In the genomic region with DNA sequence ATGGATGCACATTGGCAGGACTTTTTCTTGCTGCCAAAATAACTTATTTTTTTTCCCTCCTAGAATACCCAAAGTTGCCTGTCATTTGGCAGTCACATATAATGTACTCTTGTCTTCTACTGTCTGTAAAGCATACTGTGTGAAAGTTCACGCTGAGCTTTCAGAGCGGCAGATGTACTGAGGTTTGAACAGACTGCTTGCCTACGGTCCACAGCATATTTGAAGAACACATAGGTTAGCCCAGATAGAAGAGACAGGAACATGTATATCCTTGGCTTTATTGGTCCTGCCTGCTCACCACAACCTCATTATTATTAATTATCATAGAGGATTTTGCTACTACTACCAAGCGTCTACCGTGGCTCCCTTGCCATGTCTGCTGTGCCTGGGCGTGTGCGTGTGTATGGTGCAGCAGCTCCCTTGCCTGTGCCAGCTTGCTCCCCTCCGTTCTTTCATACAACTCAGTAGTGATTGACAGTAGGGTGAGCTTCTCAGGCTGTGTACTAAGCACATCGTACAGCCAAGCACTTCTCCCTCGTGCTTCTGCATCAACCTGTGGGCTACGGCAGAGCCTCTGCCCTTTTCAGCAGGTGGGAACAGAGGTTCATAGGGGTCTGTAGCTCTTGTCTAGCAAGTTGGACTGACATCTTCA, we compare ENCODE assay signal across 17 mouse cellular contexts.
DNase-seq lines count a peak whose midpoint lies in the region; ATAC-seq and TF ChIP-seq lines count a peak whose summit lies in the region.
"Had no signal": no experiment of that assay in that cellular context is flagged by ENCODE, and none has a peak within 500 bp of the region (broad histone marks: within the 10 kb centered on the region; RNA-seq: fewer than 3 reads in every experiment).

No protein-coding gene starts in this region.

- TF ChIP-seq CTCF in midbrain, postnatal 0 days (IDR thresholded peaks at IDR 0.05): no peak

- 78% methylated on average over 11 of the region's 11 CpGs for WGBS in forebrain, embryonic 10.5 days
- 49% methylated on average over 11 of the region's 11 CpGs for WGBS in forebrain, embryonic 12.5 days
- WGBS in midbrain, embryonic 11.5 days: 87% methylated on average over 11 of the region's 11 CpGs
- 61% methylated on average over 11 of the region's 11 CpGs for WGBS in midbrain, postnatal 0 days
- WGBS in midbrain, embryonic 12.5 days: 76% methylated on average over 11 of the region's 11 CpGs

- peaks cover 53% of the 10 kb centered on the region for H3K4me1 ChIP-seq in forebrain, embryonic 10.5 days
- H3K4me1 ChIP-seq in forebrain, embryonic 12.5 days: peaks cover 31% of the 10 kb centered on the region
- H3K4me1 ChIP-seq in midbrain, embryonic 11.5 days (ENCODE audit: control insufficient read depth, insufficient read depth, low read length): peaks cover 19% of the 10 kb centered on the region
- H3K4me1 ChIP-seq in midbrain, postnatal 0 days (ENCODE audit: insufficient read depth, low read length): no peaks in the 10 kb centered on the region
- peaks cover 28% of the 10 kb centered on the region for H3K4me1 ChIP-seq in midbrain, embryonic 12.5 days
- H3K4me1 ChIP-seq: intestine, embryonic 15.5 days had no signal

- no peaks in the 10 kb centered on the region for H3K9me3 ChIP-seq in forebrain, embryonic 10.5 days
- no peaks in the 10 kb centered on the region for H3K9me3 ChIP-seq in forebrain, embryonic 12.5 days
- H3K9me3 ChIP-seq in midbrain, embryonic 11.5 days (ENCODE audit: control insufficient read depth, low read length): no peaks in the 10 kb centered on the region
- H3K9me3 ChIP-seq in midbrain, postnatal 0 days (ENCODE audit: low read length): no peaks in the 10 kb centered on the region
- H3K9me3 ChIP-seq in midbrain, embryonic 12.5 days: no peaks in the 10 kb centered on the region
- H3K9me3 ChIP-seq: embryonic facial prominence, embryonic 10.5 days; heart, embryonic 13.5 days; hindbrain, embryonic 15.5 days; intestine, embryonic 15.5 days; neural tube, embryonic 15.5 days had no signal

- H3K4me2 ChIP-seq in forebrain, embryonic 12.5 days: no peak overlapping the region
- no peak overlapping the region for H3K4me2 ChIP-seq in midbrain, embryonic 11.5 days
- H3K4me2 ChIP-seq in midbrain, postnatal 0 days (ENCODE audit: low read depth, low read length, poor library complexity, severe bottlenecking): no peak overlapping the region
- no peak overlapping the region for H3K4me2 ChIP-seq in midbrain, embryonic 12.5 days (replicated peaks)
- H3K4me2 ChIP-seq: heart, embryonic 13.5 days; hindbrain, embryonic 15.5 days; intestine, embryonic 15.5 days; lung, embryonic 14.5 days; neural tube, embryonic 15.5 days had no signal

- peak overlapping the region; percentile 1; the same call in 1 of the 2 replicates for H3K27ac ChIP-seq in forebrain, embryonic 10.5 days
- H3K27ac ChIP-seq in forebrain, embryonic 12.5 days: no peak overlapping the region
- no peak overlapping the region; the same call in 1 of the 2 replicates for H3K27ac ChIP-seq in midbrain, embryonic 11.5 days (ENCODE audit: low read depth, low read length)
- H3K27ac ChIP-seq in midbrain, postnatal 0 days (ENCODE audit: low read depth, low read length): no peak overlapping the region
- H3K27ac ChIP-seq in midbrain, embryonic 12.5 days (replicated peaks): peak overlapping the region; percentile 17
- H3K27ac ChIP-seq: embryonic facial prominence, embryonic 10.5 days; heart, embryonic 13.5 days; hindbrain, embryonic 15.5 days; intestine, embryonic 15.5 days; liver, embryonic 14.5 days; neural tube, embryonic 15.5 days had no signal

- ATAC-seq in forebrain, embryonic 12.5 days (ENCODE audit: low FRiP score): no peak
- ATAC-seq in midbrain, embryonic 11.5 days (ENCODE audit: low FRiP score): peak; percentile 35; the same call in 1 of the 2 replicates
- no peak for ATAC-seq in midbrain, postnatal 0 days (ENCODE audit: low FRiP score)
- ATAC-seq in midbrain, embryonic 12.5 days (ENCODE audit: low FRiP score, low read depth): no peak

- peaks cover 30% of the 10 kb centered on the region for H3K27me3 ChIP-seq in forebrain, embryonic 10.5 days (ENCODE audit: poor library complexity, severe bottlenecking)
- H3K27me3 ChIP-seq in forebrain, embryonic 12.5 days: peaks cover 17% of the 10 kb centered on the region; the same call in 1 of the 2 replicates
- H3K27me3 ChIP-seq in midbrain, embryonic 11.5 days (ENCODE audit: control insufficient read depth, insufficient read depth, low read length): no peaks in the 10 kb centered on the region
- no peaks in the 10 kb centered on the region for H3K27me3 ChIP-seq in midbrain, postnatal 0 days (ENCODE audit: insufficient read depth, low read length)
- H3K27me3 ChIP-seq in midbrain, embryonic 12.5 days: no peaks in the 10 kb centered on the region
- H3K27me3 ChIP-seq: heart, embryonic 13.5 days; hindbrain, embryonic 15.5 days; intestine, embryonic 15.5 days; neural tube, embryonic 15.5 days had no signal

- H3K9ac ChIP-seq in forebrain, embryonic 12.5 days: no peak overlapping the region
- H3K9ac ChIP-seq in midbrain, embryonic 11.5 days (ENCODE audit: low read length): peak overlapping the region; percentile 5; the same call in 1 of the 2 replicates
- no peak overlapping the region for H3K9ac ChIP-seq in midbrain, postnatal 0 days (replicated peaks; ENCODE audit: low read length, poor library complexity, severe bottlenecking)
- no peak overlapping the region for H3K9ac ChIP-seq in midbrain, embryonic 12.5 days (replicated peaks)
- H3K9ac ChIP-seq: heart, embryonic 13.5 days; hindbrain, embryonic 15.5 days; intestine, embryonic 15.5 days; liver, embryonic 14.5 days; lung, embryonic 14.5 days; neural tube, embryonic 15.5 days had no signal

- H3K36me3 ChIP-seq in forebrain, embryonic 10.5 days (replicated peaks): no peaks in the 10 kb centered on the region
- H3K36me3 ChIP-seq in forebrain, embryonic 12.5 days (replicated peaks): no peaks in the 10 kb centered on the region
- no peaks in the 10 kb centered on the region for H3K36me3 ChIP-seq in midbrain, embryonic 11.5 days (ENCODE audit: control insufficient read depth, insufficient read depth, low read length)
- H3K36me3 ChIP-seq in midbrain, postnatal 0 days (ENCODE audit: insufficient read depth, low read length): no peaks in the 10 kb centered on the region; the same call in 1 of the 2 replicates
- no peaks in the 10 kb centered on the region for H3K36me3 ChIP-seq in midbrain, embryonic 12.5 days
- H3K36me3 ChIP-seq: embryonic facial prominence, embryonic 10.5 days; heart, embryonic 13.5 days; hindbrain, embryonic 15.5 days; intestine, embryonic 15.5 days; neural tube, embryonic 15.5 days had no signal

- no peak for DNase-seq in forebrain, embryonic 10.5 days (ENCODE audit: extremely low spot score, low spot score)
- peak; percentile 68 for DNase-seq in midbrain, embryonic 11.5 days (ENCODE audit: low spot score, missing footprints)
- no peak for DNase-seq in midbrain, postnatal 0 days (ENCODE audit: low spot score)
- DNase-seq in thymus, postnatal 10 days (ENCODE audit: low spot score in 2 of 2): no peak
- DNase-seq in heart, adult 8-10 months (ENCODE audit: low spot score): no peak
- DNase-seq in MN1 (ENCODE audit: low spot score): no peak
- DNase-seq: thymus, adult 18-20 months; thymus, postnatal 4 days had no signal

- no peak overlapping the region for H3K4me3 ChIP-seq in forebrain, embryonic 10.5 days
- no peak overlapping the region for H3K4me3 ChIP-seq in forebrain, embryonic 12.5 days (replicated peaks)
- no peak overlapping the region for H3K4me3 ChIP-seq in midbrain, embryonic 11.5 days (ENCODE audit: low read depth, low read length)
- H3K4me3 ChIP-seq in midbrain, postnatal 0 days (ENCODE audit: low read depth, low read length): no peak overlapping the region
- H3K4me3 ChIP-seq in midbrain, embryonic 12.5 days: no peak overlapping the region
- H3K4me3 ChIP-seq: embryonic facial prominence, embryonic 10.5 days; heart, embryonic 13.5 days; hindbrain, embryonic 15.5 days; intestine, embryonic 15.5 days; neural tube, embryonic 15.5 days had no signal

Comparison
In these comparisons a context has a peak if more than half of its experiments do, and no peak if none do; other contexts are left out.
1. H3K27ac ChIP-seq: peak in forebrain, embryonic 10.5 days (single experiment) and midbrain, embryonic 12.5 days (single experiment); none in forebrain, embryonic 12.5 days (single experiment), midbrain, embryonic 11.5 days (single experiment) and midbrain, postnatal 0 days (single experiment).